Mouse (Mus musculus) embryonic fibroblast, embryonic 13.5 days (primary cell): ENCODE measurements around the gene Adrm1. TPM values are rescaled to one million over a fixed set of nuclear protein-coding genes. Genes with fewer than 3 reads are reported as not detected.

ENCODE experiments used
- H3K27ac ChIP-seq: 2 replicates; pipeline ENCODE4 v1.5.1; 2012; ENCODE audit warnings: low read length, control low read depth, inconsistent platforms; ENCODE audit not compliant: insufficient read depth
- H3K4me1 ChIP-seq: 2 replicates; pipeline ENCODE4 v1.6.1; 2011; ENCODE audit warnings: low read length; ENCODE audit not compliant: control insufficient read depth, insufficient read depth
- H3K4me3 ChIP-seq: 2 replicates; pipeline ENCODE4 v1.5.1; 2011; ENCODE audit warnings: mild to moderate bottlenecking, control low read depth, low read length; ENCODE audit not compliant: insufficient read depth
- CTCF ChIP-seq: IDR thresholded peaks from 2 replicates; pipeline ENCODE4 v1.5.1; 2011; ENCODE audit warnings: mild to moderate bottlenecking, control low read depth, low read length, moderate library complexity, borderline replicate concordance; ENCODE audit not compliant: insufficient read depth
- POLR2A ChIP-seq: IDR thresholded peaks from 2 replicates; pipeline ENCODE4 v1.6.1; 2011; ENCODE audit warnings: low read depth, mild to moderate bottlenecking, control low read depth, low read length, moderate library complexity
- polyA plus RNA-seq: library from polyadenylated mRNA; stranded (reverse); fragments of >200 nt; gene quantifications from 2 replicates; pipeline ENCODE4 v1.2.4, GENCODE M21; 2011; ENCODE audit warnings: low read depth; ENCODE audit not compliant: missing spikeins, insufficient read length

Adrm1 gene
- polyA plus RNA-seq, 1 experiment: 44.5 TPM

- no peaks in the 10 kb centered on the region for H3K4me1 ChIP-seq
- H3K4me3 ChIP-seq: no peak overlapping the region
- H3K27ac ChIP-seq: no peak overlapping the region
- no peak for TF ChIP-seq CTCF
- no peak for TF ChIP-seq POLR2A
These were observed 31.0 kb downstream of the Adrm1 start for GRCm38 (mm10) chr2:180202263-180202662.

GRCm38 (mm10) chr2:180202805-180203204 is 31.5 kb downstream of the Adrm1 start:
- TF ChIP-seq CTCF (no peak), POLR2A (no peak)
- H3K4me3 ChIP-seq: no peak overlapping the region
- no peak overlapping the region for H3K27ac ChIP-seq
- no peaks in the 10 kb centered on the region for H3K4me1 ChIP-seq

DNA sequence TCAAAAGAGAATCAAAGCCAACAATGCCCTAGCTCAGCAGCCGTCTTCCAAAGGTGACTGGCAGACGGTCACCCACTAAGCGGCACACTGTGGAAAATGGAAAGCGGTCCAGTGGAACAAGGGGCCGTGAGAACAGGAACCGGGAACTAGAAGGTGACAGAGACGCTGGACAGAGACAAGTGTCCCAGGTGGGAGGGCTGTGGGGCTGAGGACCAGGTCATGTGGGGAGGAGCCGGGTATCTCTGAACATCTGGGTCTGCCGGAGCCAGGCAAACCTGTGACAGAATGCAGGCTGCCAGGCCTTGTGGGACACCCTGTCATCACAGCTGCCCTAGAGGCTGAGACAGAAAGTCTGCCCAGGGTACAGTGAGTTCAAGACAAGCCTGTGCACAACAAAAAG is 33.2 kb downstream of the Adrm1 start:
- Histone ChIP-seq H3K4me3 (no peak overlapping the region), H3K4me1 (no peaks in the 10 kb centered on the region), H3K27ac (no peak overlapping the region)
- TF ChIP-seq CTCF (no peak), POLR2A (no peak)

GRCm38 (mm10) chr2:180205083-180205955 is 34.0 kb downstream of the Adrm1 start:
- no peak overlapping the region for H3K4me3 ChIP-seq
- TF ChIP-seq CTCF (no peak), POLR2A (no peak)
- no peak overlapping the region for H3K27ac ChIP-seq
- H3K4me1 ChIP-seq: no peaks in the 10 kb centered on the region

GRCm38 (mm10) chr2:180205956-180206280 is 34.6 kb downstream of the Adrm1 start:
- no peak overlapping the region for H3K4me3 ChIP-seq
- TF ChIP-seq CTCF (no peak), POLR2A (no peak)
- no peaks in the 10 kb centered on the region for H3K4me1 ChIP-seq
- no peak overlapping the region for H3K27ac ChIP-seq

DNA sequence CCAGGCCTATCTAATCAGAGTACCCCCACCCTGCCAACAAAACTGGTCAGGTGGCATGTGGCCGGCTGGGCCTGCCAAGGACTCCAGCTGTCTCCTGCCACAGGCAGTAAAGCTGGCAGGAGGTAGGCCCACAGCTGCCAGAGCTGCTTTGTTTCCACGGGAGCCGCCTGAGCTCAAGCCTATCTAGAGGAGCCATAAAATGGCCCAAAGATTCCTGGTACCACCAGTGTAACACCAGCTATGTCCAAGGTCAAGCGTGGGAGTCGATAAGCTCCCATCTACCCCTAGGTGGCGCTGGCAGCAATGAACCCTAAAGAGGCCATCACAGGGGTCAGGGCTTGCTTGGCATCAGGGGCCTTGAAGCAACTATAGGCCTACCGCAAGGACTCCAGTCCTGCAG is 36.6 kb downstream of the Adrm1 start:
- Histone ChIP-seq H3K4me1 (no peaks in the 10 kb centered on the region), H3K4me3 (no peak overlapping the region), H3K27ac (no peak overlapping the region)
- TF ChIP-seq CTCF (no peak), POLR2A (no peak)

- TF ChIP-seq POLR2A: no peak
- TF ChIP-seq CTCF: no peak
These were observed 37.7 kb downstream of the Adrm1 start for GRCm38 (mm10) chr2:180208976-180209375.

DNA sequence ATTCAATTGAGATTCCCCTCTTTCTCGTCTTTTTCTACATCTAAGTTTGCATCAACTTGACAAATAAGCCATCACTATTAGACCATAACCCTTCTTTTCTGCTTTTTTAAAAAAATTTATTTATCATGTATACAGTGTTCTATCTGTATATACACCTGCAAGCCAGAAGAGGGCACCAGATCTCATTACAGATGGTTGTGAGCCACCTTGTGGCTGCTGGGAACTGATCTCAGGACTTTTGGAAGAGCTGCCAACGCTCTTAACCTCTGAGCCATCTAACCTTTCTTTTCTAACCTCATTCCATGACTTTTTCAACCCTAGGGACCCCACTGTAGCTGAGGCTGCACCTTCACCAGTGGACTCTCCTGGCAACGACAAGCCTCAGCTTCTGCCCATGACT is 41.0 kb downstream of the Adrm1 start:
- Histone ChIP-seq H3K4me1 (peaks cover 10% of the 10 kb centered on the region; the same call in 1 of the 2 replicates), H3K27ac (no peak overlapping the region), H3K4me3 (no peak overlapping the region)
- TF ChIP-seq POLR2A (no peak), CTCF (no peak)

More at GRCm38 (mm10) chr2:180208976-180209375, 37.7 kb downstream of the Adrm1 start:
- 0 out of 2 replicates have a peak, but pooled peaks cover 3% of the 10 kb centered on the region for H3K4me1 ChIP-seq
- no peak overlapping the region for H3K4me3 ChIP-seq
- peak overlapping the region; percentile 91 for H3K27ac ChIP-seq

GRCm38 (mm10) chr2:180214352-180214978 is 43.2 kb downstream of the Adrm1 start:
- H3K27ac ChIP-seq: peak overlapping the region; percentile 69
- H3K4me1 ChIP-seq: peaks cover 14% of the 10 kb centered on the region; the same call in 1 of the 2 replicates
- TF ChIP-seq CTCF: no peak
- no peak for TF ChIP-seq POLR2A
- H3K4me3 ChIP-seq: no peak overlapping the region

DNA sequence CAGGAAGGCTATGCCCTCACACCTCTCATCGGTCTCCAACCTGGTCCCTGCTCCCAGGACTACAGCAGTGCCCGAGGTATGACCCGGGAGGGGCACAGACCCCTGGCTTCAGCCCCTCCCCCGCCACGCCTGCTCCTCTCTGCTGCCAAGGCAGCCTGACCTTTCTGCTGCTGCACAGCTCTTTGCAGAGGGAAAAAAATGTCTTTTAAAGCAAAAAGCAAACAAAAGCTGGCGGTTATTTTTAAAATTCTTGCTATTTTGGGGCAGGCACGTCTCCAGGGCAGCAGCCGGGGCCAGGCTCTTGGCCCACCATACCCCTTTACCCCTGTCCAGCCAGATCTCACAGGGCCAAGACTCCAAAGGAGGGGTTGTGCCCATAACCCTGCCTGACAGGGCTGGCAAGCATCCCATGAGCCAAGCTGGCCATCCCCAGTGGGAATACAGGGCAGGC is 43.8 kb downstream of the Adrm1 start:
- Histone ChIP-seq H3K27ac (peak overlapping the region; percentile 69), H3K4me1 (peaks cover 14% of the 10 kb centered on the region; the same call in 1 of the 2 replicates), H3K4me3 (no peak overlapping the region)
- TF ChIP-seq CTCF: no peak
- TF ChIP-seq POLR2A: no peak
